Mouse (Mus musculus) heart, postnatal 0 days (tissue): ENCODE results near the gene Cib4.

ENCODE experiments used
- CTCF ChIP-seq: IDR thresholded peaks from 2 replicates; pipeline ENCODE4 v1.5.1; 2016; ENCODE audit warnings: antibody characterized with exemption, control low read depth, low read depth
- EP300 ChIP-seq: IDR thresholded peaks from 2 replicates; pipeline ENCODE4 v1.6.1; 2016; ENCODE audit warnings: antibody characterized with exemption, low read depth

DNA sequence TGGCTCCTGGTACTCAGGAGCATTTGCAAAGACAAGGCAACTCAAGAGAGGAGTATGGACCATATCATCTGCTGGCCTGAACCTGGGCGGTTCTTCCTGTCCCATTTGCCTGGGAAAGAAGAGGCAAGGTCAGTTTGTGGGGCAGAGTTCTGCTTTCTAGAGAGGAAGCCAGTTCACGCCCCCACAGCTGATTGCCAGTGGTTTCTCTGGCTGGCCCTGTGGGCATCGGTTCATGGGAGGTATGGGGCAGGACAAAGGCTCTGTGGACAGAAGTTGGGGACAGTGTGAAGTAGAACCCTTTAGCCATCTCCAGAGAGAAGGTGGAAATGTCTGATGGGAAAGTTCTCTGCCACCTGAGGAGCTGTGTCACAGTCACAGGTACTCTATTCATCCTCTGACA is 22.5 kb downstream of the Cib4 start:
- TF ChIP-seq CTCF (no peak), EP300 (no peak)
